Mouse (Mus musculus) embryonic facial prominence, embryonic 13.5 days (tissue): Measurements from ENCODE around the gene Prkaca. TPM values are rescaled to one million over a fixed set of nuclear protein-coding genes. Genes with fewer than 3 reads are reported as not detected.
A peak's percentile ranks its signal among the peaks of the same experiment; 100 is the strongest.

Experiments
- ATAC-seq: fragments of 200-750 bp; cut with Nextera tagmentation; 2 replicates; pipeline ENCODE4 v1.8.0; 2017; ENCODE audit warnings: low read depth; ENCODE audit not compliant: insufficient number of reproducible peaks, insufficient read depth, low FRiP score, low TSS enrichment
- H3K27ac ChIP-seq: fragments of 300-500 bp; sonication (generic); 2 replicates; pipeline ENCODE4 v1.5.1; 2015; ENCODE audit warnings: moderate library complexity, mild to moderate bottlenecking, inconsistent platforms
- H3K27me3 ChIP-seq: fragments of 300-500 bp; sonication (generic); 2 replicates; pipeline ENCODE4 v1.6.1; 2015; ENCODE audit warnings: mild to moderate bottlenecking, inconsistent platforms
- H3K36me3 ChIP-seq: fragments of 300-500 bp; sonication (generic); 2 replicates; pipeline ENCODE4 v1.6.1; 2015; ENCODE audit warnings: mild to moderate bottlenecking, inconsistent platforms
- H3K4me1 ChIP-seq: fragments of 300-500 bp; sonication (generic); 2 replicates; pipeline ENCODE4 v1.6.1; 2015; ENCODE audit warnings: inconsistent platforms
- H3K4me2 ChIP-seq: fragments of 300-500 bp; sonication (generic); 2 replicates; pipeline ENCODE4 v1.6.1; 2015; ENCODE audit warnings: moderate library complexity, mild to moderate bottlenecking, inconsistent platforms
- H3K4me3 ChIP-seq: fragments of 300-500 bp; sonication (generic); 2 replicates; pipeline ENCODE4 v1.5.1; 2015; ENCODE audit warnings: mild to moderate bottlenecking, inconsistent platforms
- H3K9ac ChIP-seq: fragments of 300-500 bp; sonication (generic); 2 replicates; pipeline ENCODE4 v1.6.1; 2015; ENCODE audit warnings: mild to moderate bottlenecking, inconsistent platforms
- H3K9me3 ChIP-seq: fragments of 300-500 bp; sonication (generic); 2 replicates; pipeline ENCODE4 v1.6.1; 2016; ENCODE audit warnings: inconsistent platforms
- WGBS: fragments of 180-500 bp; shearing (Covaris S2); methylation state at CpG from one replicate; pipeline ENCODE4 v1.1.7; 2015; ENCODE audit warnings: mixed read lengths; 5-methylcytosine and 5-hydroxymethylcytosine counted together
- polyA plus RNA-seq: library from polyadenylated mRNA; unstranded; fragments of >200 nt; fragmentation: Nextera tagmentation; extraction: Ambion mirVana; gene quantifications from 2 replicates; pipeline ENCODE4 v1.2.1, GENCODE M21; 2015

The Prkaca gene
- polyA plus RNA-seq, 1 experiment from 2014 or later: 159 TPM

DNA sequence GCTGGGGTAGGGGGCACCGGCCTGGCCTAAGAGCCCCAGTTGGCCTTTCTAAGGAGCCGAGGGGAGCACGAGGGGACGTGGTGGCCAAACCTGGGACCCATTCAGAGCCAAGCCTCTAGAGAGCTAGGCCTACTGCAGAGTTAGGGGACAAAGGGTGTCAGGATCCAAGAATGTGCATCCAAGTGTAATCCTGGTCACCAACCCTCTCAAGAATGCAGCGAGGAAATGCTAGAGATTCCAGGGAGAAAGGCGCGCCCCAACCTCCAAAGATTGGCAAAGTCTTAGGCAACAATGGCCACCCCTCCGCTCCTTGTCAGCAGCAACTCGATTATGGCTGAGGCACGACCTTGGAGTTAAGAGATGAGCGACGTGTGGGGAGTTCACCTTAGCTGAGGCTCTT is 48.8 kb downstream of the Prkaca start:
- Histone ChIP-seq H3K4me1 (peaks cover 21% of the 10 kb centered on the region), H3K36me3 (no peaks in the 10 kb centered on the region), H3K9ac (no peak overlapping the region; the same call in 1 of the 2 replicates), H3K9me3 (no peaks in the 10 kb centered on the region), H3K27me3 (peaks cover 43% of the 10 kb centered on the region), H3K4me2 (peak overlapping the region; percentile 33), H3K4me3 (0 out of 2 replicates have a peak overlapping the region, but pooled peaks have one; percentile 12), H3K27ac (no peak overlapping the region)
- 45% methylated on average over 12 of the region's 12 CpGs for WGBS
- no peak for ATAC-seq

DNA sequence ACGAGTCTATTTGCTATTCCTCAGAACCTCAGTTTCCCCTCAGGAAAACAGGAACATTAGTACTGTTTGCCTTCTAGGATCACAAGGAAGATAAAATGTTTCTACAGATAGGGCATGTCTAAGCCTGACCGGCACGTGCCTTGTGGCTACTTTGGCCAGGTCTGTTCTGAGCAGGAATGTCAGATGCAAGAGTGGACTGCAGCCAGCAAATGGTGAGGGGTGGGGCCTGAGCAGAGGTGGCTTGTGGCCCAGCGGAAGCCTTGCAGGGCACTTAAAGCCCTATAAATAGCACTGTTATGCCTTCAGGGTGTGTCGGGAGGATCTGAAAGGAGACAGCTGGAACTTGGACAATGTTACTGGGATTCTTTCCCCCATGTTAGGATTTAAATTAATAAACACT is 50.3 kb downstream of the Prkaca start:
- Histone ChIP-seq H3K9me3 (no peaks in the 10 kb centered on the region), H3K27ac (no peak overlapping the region), H3K4me1 (peaks cover 32% of the 10 kb centered on the region), H3K4me2 (no peak overlapping the region), H3K9ac (no peak overlapping the region), H3K36me3 (no peaks in the 10 kb centered on the region), H3K27me3 (peaks cover 57% of the 10 kb centered on the region), H3K4me3 (no peak overlapping the region)
- 20% methylated on average over 5 of the region's 5 CpGs for WGBS
- no peak for ATAC-seq

DNA sequence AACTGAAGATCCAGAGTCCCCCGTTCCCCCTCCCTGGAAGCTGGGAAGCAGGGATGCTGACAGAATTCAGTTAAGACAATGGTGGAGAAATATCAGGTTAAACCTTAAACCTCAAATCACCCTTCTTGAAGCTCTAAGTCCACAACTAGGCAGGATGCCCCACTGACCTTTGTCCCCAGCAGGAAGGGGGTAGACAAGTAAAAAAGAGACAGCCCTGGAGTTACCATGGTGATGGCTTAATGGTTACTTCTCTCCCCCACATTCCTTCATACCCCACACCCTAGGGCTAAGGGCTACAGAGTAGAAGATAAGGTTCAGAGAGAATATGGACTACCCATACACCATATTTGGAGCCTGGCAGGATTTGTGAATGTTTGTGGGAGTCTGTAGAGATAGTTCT is 50.8 kb downstream of the Prkaca start:
- 54% methylated on average over 1 of the region's 1 CpGs for WGBS
- Histone ChIP-seq H3K4me2 (no peak overlapping the region), H3K4me3 (no peak overlapping the region), H3K9ac (no peak overlapping the region), H3K9me3 (no peaks in the 10 kb centered on the region), H3K27ac (no peak overlapping the region), H3K4me1 (peaks cover 32% of the 10 kb centered on the region), H3K36me3 (no peaks in the 10 kb centered on the region), H3K27me3 (peaks cover 62% of the 10 kb centered on the region)
- no peak for ATAC-seq

DNA sequence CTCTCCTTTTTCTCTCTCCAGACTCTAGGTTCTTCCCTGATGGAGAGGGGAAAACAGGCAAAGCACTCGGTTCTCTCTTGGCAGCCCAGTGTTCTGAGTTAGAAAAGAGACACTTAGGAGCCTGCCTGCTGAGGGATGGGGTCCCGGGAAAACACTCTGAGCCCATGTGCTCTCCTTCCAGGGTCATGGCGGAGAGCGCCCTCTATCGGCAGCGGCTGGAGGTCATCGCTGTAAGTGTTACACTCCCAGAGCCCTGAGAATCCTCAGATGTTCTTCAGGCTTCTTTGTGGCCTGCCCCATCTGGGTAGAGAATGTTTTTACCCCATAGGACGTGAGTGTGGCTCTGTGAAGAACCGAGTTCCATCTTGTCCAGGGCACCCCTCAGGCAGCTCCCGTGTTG is 51.4 kb downstream of the Prkaca start:
- Histone ChIP-seq H3K4me2 (no peak overlapping the region), H3K27ac (no peak overlapping the region), H3K27me3 (peaks cover 62% of the 10 kb centered on the region), H3K36me3 (no peaks in the 10 kb centered on the region), H3K9ac (no peak overlapping the region), H3K9me3 (no peaks in the 10 kb centered on the region), H3K4me1 (peaks cover 32% of the 10 kb centered on the region), H3K4me3 (no peak overlapping the region)
- 13% methylated on average over 10 of the region's 10 CpGs for WGBS
- no peak for ATAC-seq

DNA sequence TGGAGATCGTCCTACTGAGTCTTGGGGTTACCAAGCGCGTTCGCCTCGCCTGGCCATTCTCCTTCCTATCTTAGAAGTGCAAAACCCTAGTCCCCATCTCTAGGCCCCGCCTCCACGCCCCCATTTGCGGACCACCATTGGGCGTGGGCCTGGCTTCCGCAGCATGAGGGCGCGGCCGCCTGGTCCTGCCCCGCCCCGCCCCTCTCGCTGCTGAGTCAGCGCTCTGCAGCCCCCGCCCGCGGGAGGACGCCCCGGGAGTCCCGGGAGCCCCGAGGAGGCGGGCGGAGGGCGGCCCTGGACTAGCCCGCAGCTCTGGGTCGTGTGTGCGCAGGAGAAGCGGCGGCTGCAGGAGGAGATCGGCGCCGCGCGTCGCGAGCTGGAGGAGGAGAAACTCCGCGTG is 53.1 kb downstream of the Prkaca start:
- peaks cover 32% of the 10 kb centered on the region for H3K4me1 ChIP-seq
- peak; percentile 78 for ATAC-seq
- WGBS: under 1% methylated on average over 41 of the region's 41 CpGs
- H3K9me3 ChIP-seq: no peaks in the 10 kb centered on the region
- H3K36me3 ChIP-seq: no peaks in the 10 kb centered on the region
- H3K27ac ChIP-seq: no peak overlapping the region
- peaks cover 55% of the 10 kb centered on the region for H3K27me3 ChIP-seq
- peak overlapping the region; percentile 54 for H3K4me3 ChIP-seq
- peak overlapping the region; percentile 84 for H3K4me2 ChIP-seq
- H3K9ac ChIP-seq: peak overlapping the region; percentile 70

DNA sequence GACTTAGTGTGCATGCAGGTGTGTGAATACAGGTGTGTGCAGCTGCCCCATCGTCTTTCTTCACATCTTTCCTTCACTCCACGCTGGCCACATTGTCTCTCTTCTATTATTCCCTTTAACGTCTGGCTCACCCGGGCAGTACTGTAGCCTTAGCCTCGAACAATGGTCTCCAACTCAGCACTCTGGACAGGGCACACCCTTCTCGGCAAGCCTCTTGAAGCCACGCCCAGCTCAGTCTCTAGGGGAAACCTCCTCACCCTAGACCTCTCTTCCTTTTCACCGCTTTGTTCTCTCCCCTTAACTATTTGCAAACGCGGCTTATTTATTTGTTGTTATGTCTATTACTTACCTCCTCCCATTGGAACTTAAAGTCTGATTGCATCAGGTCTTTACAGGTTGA is 54.7 kb downstream of the Prkaca start:
- no peak for ATAC-seq
- Histone ChIP-seq H3K9me3 (no peaks in the 10 kb centered on the region), H3K4me1 (peaks cover 27% of the 10 kb centered on the region; the same call in 1 of the 2 replicates), H3K4me3 (no peak overlapping the region), H3K9ac (no peak overlapping the region), H3K27me3 (peaks cover 39% of the 10 kb centered on the region), H3K27ac (no peak overlapping the region), H3K36me3 (no peaks in the 10 kb centered on the region), H3K4me2 (no peak overlapping the region)
- 12% methylated on average over 10 of the region's 10 CpGs for WGBS

DNA sequence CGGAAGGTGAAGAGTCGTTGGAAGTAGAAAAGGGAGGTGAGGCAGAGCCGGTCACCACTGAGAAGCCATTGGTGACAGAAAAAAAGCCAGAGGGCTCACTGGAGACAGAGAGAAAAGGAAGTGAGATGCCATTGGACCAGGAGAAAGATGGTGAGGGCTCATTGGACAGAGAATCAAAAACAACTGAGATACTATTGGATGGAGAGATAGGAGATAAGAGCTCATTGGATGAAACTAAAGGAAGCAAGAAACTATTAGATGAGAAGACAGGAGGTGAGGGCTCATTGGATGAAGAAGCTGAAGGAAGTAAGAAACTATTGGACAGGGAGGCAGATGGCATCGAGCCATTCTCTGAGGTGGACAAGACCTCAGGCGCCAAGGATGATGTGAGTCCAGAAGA is 56.5 kb downstream of the Prkaca start:
- Histone ChIP-seq H3K4me1 (peaks cover 23% of the 10 kb centered on the region; the same call in 1 of the 2 replicates), H3K27ac (no peak overlapping the region), H3K4me2 (no peak overlapping the region), H3K9ac (no peak overlapping the region), H3K9me3 (no peaks in the 10 kb centered on the region), H3K4me3 (no peak overlapping the region), H3K36me3 (no peaks in the 10 kb centered on the region), H3K27me3 (peaks cover 27% of the 10 kb centered on the region)
- ATAC-seq: no peak
- 87% methylated on average over 5 of the region's 5 CpGs for WGBS

DNA sequence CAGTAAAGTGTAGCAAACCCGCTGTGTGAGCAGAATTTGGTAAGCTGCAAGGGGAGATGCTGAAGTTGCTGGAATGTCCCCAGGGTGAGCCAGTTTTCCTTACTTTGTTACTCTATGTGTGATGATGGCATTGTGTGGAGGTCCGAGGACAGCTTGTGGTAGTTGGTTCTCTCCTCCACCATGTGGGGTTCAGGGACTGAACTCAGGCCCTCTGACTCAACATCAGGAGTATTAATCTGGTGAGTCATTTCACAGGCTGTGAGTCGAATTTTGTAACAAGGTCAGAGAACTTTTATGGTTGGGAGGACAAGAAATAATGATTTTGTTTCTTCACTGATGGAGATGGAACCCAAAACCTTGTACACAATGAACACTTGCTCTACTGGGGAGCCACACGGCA is 60.0 kb downstream of the Prkaca start:
- Histone ChIP-seq H3K27me3 (peaks cover 21% of the 10 kb centered on the region), H3K36me3 (no peaks in the 10 kb centered on the region), H3K4me3 (no peak overlapping the region), H3K4me1 (peaks cover 6% of the 10 kb centered on the region; the same call in 1 of the 2 replicates), H3K9me3 (no peaks in the 10 kb centered on the region), H3K27ac (no peak overlapping the region), H3K9ac (no peak overlapping the region), H3K4me2 (no peak overlapping the region)
- ATAC-seq: no peak
- 74% methylated on average over 4 of the region's 4 CpGs for WGBS

DNA sequence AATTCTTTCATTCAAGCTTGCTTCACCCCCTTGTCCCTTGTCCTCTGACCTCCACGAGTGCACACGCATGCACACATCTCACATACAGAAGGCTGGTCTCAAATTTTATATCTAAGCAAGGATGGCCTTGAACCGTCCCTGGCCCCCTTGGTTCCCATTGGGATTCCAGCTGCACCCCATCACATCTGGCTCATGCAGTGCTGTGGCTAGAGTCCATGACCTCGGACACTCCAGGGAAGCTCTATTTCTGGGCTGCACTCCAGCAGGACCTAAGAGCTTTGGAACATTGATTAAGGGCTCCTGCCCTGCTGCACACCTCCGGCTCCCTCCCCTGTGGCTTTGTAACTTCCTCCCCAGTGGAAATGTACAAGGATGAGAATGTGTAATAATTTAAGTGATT is 65.2 kb downstream of the Prkaca start:
- Histone ChIP-seq H3K9me3 (no peaks in the 10 kb centered on the region), H3K4me2 (no peak overlapping the region), H3K36me3 (no peaks in the 10 kb centered on the region), H3K27ac (no peak overlapping the region), H3K9ac (no peak overlapping the region), H3K27me3 (peaks cover 50% of the 10 kb centered on the region), H3K4me1 (peaks cover 17% of the 10 kb centered on the region), H3K4me3 (no peak overlapping the region)
- no peak for ATAC-seq
- 76% methylated on average over 5 of the region's 5 CpGs for WGBS

DNA sequence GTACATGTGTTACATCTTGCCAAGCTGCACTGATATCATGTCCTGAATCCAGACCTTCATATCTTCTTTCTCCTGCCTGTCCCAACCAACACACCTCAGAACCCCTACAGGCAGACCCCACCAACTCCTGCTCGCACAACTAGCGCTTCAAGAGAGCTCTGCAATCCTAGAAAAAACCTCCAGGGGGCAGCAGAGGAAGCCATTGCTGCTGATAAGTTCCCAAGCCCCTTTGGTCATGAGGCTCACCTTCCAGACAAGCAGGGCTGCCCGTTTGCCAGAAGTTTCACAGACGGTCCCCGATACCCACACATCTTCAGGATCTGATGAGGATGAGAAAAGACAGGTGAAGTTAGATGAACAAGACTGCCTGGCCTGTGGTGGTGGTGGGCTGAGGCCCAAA is 66.3 kb downstream of the Prkaca start:
- ATAC-seq: no peak
- H3K4me1 ChIP-seq: peaks cover 17% of the 10 kb centered on the region
- no peak overlapping the region for H3K4me2 ChIP-seq
- H3K9me3 ChIP-seq: no peaks in the 10 kb centered on the region
- no peak overlapping the region for H3K27ac ChIP-seq
- H3K36me3 ChIP-seq: no peaks in the 10 kb centered on the region
- H3K27me3 ChIP-seq: peaks cover 61% of the 10 kb centered on the region
- no peak overlapping the region for H3K4me3 ChIP-seq
- no peak overlapping the region for H3K9ac ChIP-seq
- 10% methylated on average over 5 of the region's 5 CpGs for WGBS

DNA sequence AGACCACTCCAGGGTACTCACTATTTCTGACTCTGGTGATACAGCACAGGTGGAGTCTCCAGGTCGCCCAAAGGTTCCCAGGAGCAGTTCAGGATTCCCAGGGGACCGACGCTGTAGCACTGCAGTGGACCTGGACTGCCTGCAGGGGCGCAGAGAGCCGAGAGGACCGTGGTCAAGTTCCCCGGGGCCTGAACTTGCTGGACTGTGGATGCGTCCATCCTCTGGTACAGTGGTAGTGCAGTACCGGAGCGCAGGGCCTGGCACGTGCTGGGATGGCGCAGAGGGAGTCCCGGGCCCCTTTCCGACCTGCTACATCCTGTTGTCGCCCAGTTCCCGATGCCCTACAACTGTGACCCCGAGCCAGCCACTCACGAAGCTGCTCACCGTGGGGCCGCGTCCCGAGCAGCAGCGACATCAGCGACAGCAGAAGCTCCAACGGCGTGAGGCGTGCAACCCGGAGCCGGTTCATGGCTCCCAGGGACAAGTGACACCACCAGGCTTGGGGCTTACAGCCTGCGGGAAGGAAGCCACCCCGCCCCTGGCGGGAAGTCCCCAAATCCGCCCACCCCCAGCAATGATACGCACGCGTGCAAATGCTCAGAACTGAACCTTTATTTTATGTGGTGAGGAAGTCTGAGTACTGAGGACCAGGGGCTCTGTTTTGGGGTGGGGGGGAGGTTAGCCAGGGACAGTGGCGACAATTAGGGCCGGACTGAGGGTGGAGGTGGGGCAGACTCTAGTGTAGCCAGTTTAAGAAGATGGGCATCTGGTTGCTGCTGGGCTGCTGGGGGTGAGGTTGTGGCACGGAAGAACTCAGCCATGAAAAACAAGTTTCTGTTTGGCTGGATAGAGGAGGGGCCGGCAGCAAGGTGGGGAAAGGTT is 69.5 kb downstream of the Prkaca start, which contains the start of gene Il27ra:
TSS of gene Il27ra (minus strand) at position 524 of the 882 bp plus-strand sequence.
- H3K4me2 ChIP-seq: peak within 1 kb of the TSS; percentile 71
- peak within 1 kb of the TSS; percentile 66 for H3K9ac ChIP-seq
- H3K9me3 ChIP-seq: no peaks in the 10 kb centered on the region
- H3K36me3 ChIP-seq: no peaks in the 10 kb centered on the region
- peak within 1 kb of the TSS; percentile 42 for H3K4me3 ChIP-seq
- no peak within 1 kb of the TSS for H3K27ac ChIP-seq
- 4% methylated on average over 40 of the region's 40 CpGs for WGBS
- peaks cover 75% of the 10 kb centered on the region for H3K27me3 ChIP-seq
- peaks cover 20% of the 10 kb centered on the region for H3K4me1 ChIP-seq
- ATAC-seq: no peak

DNA sequence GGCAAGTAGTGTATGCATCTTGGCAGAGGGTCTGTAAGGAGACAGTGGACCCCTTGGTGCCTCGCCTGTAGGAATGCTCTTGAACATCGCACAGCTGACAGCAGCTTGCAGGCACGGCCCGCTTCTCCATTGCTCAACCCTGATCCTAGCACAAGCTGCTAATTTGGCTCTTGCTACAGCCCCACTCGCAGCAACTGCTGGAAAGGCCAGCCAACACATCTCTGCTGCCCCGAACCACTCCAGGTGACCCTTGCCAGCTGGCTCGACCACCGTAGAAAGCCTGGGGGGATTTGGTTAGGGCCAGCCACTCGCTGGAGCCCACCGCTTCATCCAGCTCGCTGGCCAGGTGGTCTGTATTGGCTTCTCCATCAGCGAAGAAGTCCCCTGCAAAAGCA is 70.2 kb downstream of the Prkaca start:
- H3K27ac ChIP-seq: no peak overlapping the region

More for the DNA sequence above, 70.2 kb downstream of the Prkaca start:
- Histone ChIP-seq H3K4me1 (peaks cover 20% of the 10 kb centered on the region), H3K27me3 (peaks cover 71% of the 10 kb centered on the region), H3K9ac (no peak overlapping the region), H3K4me3 (peak overlapping the region; percentile 42; the same call in 1 of the 2 replicates), H3K4me2 (peak overlapping the region; percentile 71), H3K36me3 (no peaks in the 10 kb centered on the region), H3K9me3 (no peaks in the 10 kb centered on the region)
- no peak for ATAC-seq
- WGBS: 35% methylated on average over 12 of the region's 12 CpGs
